Mouse (Mus musculus) kidney, adult 2 months (tissue): ENCODE results near the gene Anxa6.

Experiments
- CTCF ChIP-seq: fragments of 200-500 bp; conservative IDR thresholded peaks from 2 replicates; pipeline ENCODE4 v1.5.1; 2011; ENCODE audit warnings: low read depth, mild to moderate bottlenecking, control low read depth, low read length, moderate library complexity, mixed read lengths; ENCODE audit not compliant: insufficient read depth, insufficient read length
- POLR2A ChIP-seq: fragments of 200-500 bp; IDR thresholded peaks from one replicate; pipeline ENCODE4 v1.6.1; 2011; ENCODE audit warnings: low read depth, low read length, control low read depth

GRCm38 (mm10) chr11:55078502-55078901 is 45.3 kb upstream of the Anxa6 start:
- TF ChIP-seq CTCF, result no peak
- TF ChIP-seq POLR2A, result no peak
